Mouse (Mus musculus) megakaryocyte, adult 5-6 weeks (primary cell): ENCODE results near the gene Gabpb2. TPM values are rescaled to one million over a fixed set of nuclear protein-coding genes. Genes with fewer than 3 reads are reported as not detected.

Source experiments
- total RNA-seq, 2 experiments: library from RNA; stranded (forward) in 1 of 2; stranded (reverse) in 1 of 2; fragments of 153-499, 151-499 nt in 1 of 2; fragments of 221-1000, 200-1000 nt in 1 of 2; gene quantifications; 2 replicates each; pipeline versions ENCODE4 v1.2.3 to v1.2.4; 2015 to 2017

Gene Gabpb2
- total RNA-seq, 2 experiments from 2014 or later = 37.6 to 64.2 TPM

Other genes with a start within 250 kb of the Gabpb2 start
- 22.2 and 31.4 TPM in 2 replicates for gene Pi4kb, start 243.2 kb downstream of the Gabpb2 start, total RNA-seq (2015)
- 17.9 and 21.4 TPM in 2 replicates for gene Pi4kb, start 243.2 kb downstream of the Gabpb2 start, total RNA-seq (2017)
- 10.0 and 15.7 TPM in 2 replicates for gene Zfp687, start 202.5 kb downstream of the Gabpb2 start, total RNA-seq (2015)
- gene Zfp687, start 202.5 kb downstream of the Gabpb2 start, total RNA-seq (2017) = 11.7 and 39.5 TPM in 2 replicates
- 80.0 and 91.9 TPM in 2 replicates for gene Psmd4, start 175.3 kb downstream of the Gabpb2 start, total RNA-seq (2015)
- gene Psmd4, start 175.3 kb downstream of the Gabpb2 start, total RNA-seq (2017) = 224 and 226 TPM in 2 replicates
- 9.7 and 15.8 TPM in 2 replicates for gene Pip5k1a, start 111.0 kb downstream of the Gabpb2 start, total RNA-seq (2015)
- gene Pip5k1a, start 111.0 kb downstream of the Gabpb2 start, total RNA-seq (2017) = 12.4 and 14.5 TPM in 2 replicates
- gene Vps72, start 106.9 kb downstream of the Gabpb2 start, total RNA-seq (2015) = 33.6 and 37.3 TPM in 2 replicates
- gene Vps72, start 106.9 kb downstream of the Gabpb2 start, total RNA-seq (2017) = 74.0 and 77.3 TPM in 2 replicates
- gene Tmod4, start 93.4 kb downstream of the Gabpb2 start, total RNA-seq (2015) = 1.1 and 4.4 TPM in 2 replicates
- not detected in 2 replicates for gene Tmod4, start 93.4 kb downstream of the Gabpb2 start, total RNA-seq (2017)
- 51.3 and 61.3 TPM in 2 replicates for gene Scnm1, start 83.9 kb downstream of the Gabpb2 start, total RNA-seq (2015)
- gene Scnm1, start 83.9 kb downstream of the Gabpb2 start, total RNA-seq (2017) = 68.0 and 72.8 TPM in 2 replicates
- 3.3 and 3.8 TPM in 2 replicates for gene Lysmd1, start 83.8 kb downstream of the Gabpb2 start, total RNA-seq (2015)
- 4.4 and 5.0 TPM in 2 replicates for gene Lysmd1, start 83.8 kb downstream of the Gabpb2 start, total RNA-seq (2017)
- gene Tnfaip8l2, start 75.6 kb downstream of the Gabpb2 start, total RNA-seq (2015) = 77.5 and 85.2 TPM in 2 replicates
- 103 and 115 TPM in 2 replicates for gene Tnfaip8l2, start 75.6 kb downstream of the Gabpb2 start, total RNA-seq (2017)
- 0.04 TPM in 1 of 2 replicates, not detected in the other for gene Sema6c, start 57.5 kb downstream of the Gabpb2 start, total RNA-seq (2015)
- gene Sema6c, start 57.5 kb downstream of the Gabpb2 start, total RNA-seq (2017) = not detected in 2 replicates
- 131 and 142 TPM in 2 replicates for gene Cdc42se1, start 10.8 kb upstream of the Gabpb2 start, total RNA-seq (2015)
- gene Cdc42se1, start 10.8 kb upstream of the Gabpb2 start, total RNA-seq (2017) = 151 TPM in 2 replicates
- 3.3 and 6.1 TPM in 2 replicates for gene Mllt11, start 14.3 kb upstream of the Gabpb2 start, total RNA-seq (2015)
- 2.8 and 7.3 TPM in 2 replicates for gene Mllt11, start 14.3 kb upstream of the Gabpb2 start, total RNA-seq (2017)
- 0.16 and 0.21 TPM in 2 replicates for gene Gm128, start 23.7 kb upstream of the Gabpb2 start, total RNA-seq (2015)
- gene Gm128, start 23.7 kb upstream of the Gabpb2 start, total RNA-seq (2017) = not detected in 2 replicates
- gene Bnipl, start 33.3 kb upstream of the Gabpb2 start, total RNA-seq (2015) = not detected in 2 replicates
- not detected in 2 replicates for gene Bnipl, start 33.3 kb upstream of the Gabpb2 start, total RNA-seq (2017)
- gene Mindy1, start 63.4 kb upstream of the Gabpb2 start, total RNA-seq (2015) = 49.5 and 55.2 TPM in 2 replicates
- gene Mindy1, start 63.4 kb upstream of the Gabpb2 start, total RNA-seq (2017) = 44.0 and 54.1 TPM in 2 replicates
- 12.4 and 14.5 TPM in 2 replicates for gene Prune1, start 64.2 kb upstream of the Gabpb2 start, total RNA-seq (2015)
- gene Prune1, start 64.2 kb upstream of the Gabpb2 start, total RNA-seq (2017) = 7.8 and 10.2 TPM in 2 replicates
- 3.0 and 3.8 TPM in 2 replicates for gene Anxa9, start 89.3 kb upstream of the Gabpb2 start, total RNA-seq (2015)
- 1.9 and 2.4 TPM in 2 replicates for gene Anxa9, start 89.3 kb upstream of the Gabpb2 start, total RNA-seq (2017)
- 184 and 191 TPM in 2 replicates for gene Cers2, start 96.9 kb upstream of the Gabpb2 start, total RNA-seq (2015)
- gene Cers2, start 96.9 kb upstream of the Gabpb2 start, total RNA-seq (2017) = 86.0 and 107 TPM in 2 replicates
- gene Setdb1, start 139.3 kb upstream of the Gabpb2 start, total RNA-seq (2015) = 20.5 and 21.2 TPM in 2 replicates
- 22.4 and 23.8 TPM in 2 replicates for gene Setdb1, start 139.3 kb upstream of the Gabpb2 start, total RNA-seq (2017)
- not detected in 2 replicates for gene 4930558C23Rik, start 184.9 kb upstream of the Gabpb2 start, total RNA-seq (2015)
- gene 4930558C23Rik, start 184.9 kb upstream of the Gabpb2 start, total RNA-seq (2017) = not detected in 2 replicates
- 26.8 and 30.6 TPM in 2 replicates for gene Arnt, start 216.5 kb upstream of the Gabpb2 start, total RNA-seq (2015)
- 27.8 and 36.1 TPM in 2 replicates for gene Arnt, start 216.5 kb upstream of the Gabpb2 start, total RNA-seq (2017)